Mouse (Mus musculus): ENCODE measurements at regions not wholly inside any gene's neighbourhood (a gene's known extent, or its start where the extent isn't known, plus 50 kb on each side); places are given as distances from the start of the nearest gene placed in this dataset.

- no peak overlapping the region for H3K4me3 ChIP-seq (replicated peaks in 1 of 3; ENCODE audit: low read depth in 2 of 3, low read length in 2 of 3, poor library complexity in 1 of 3)
- peaks cover 0 to 6% of the 10 kb centered on the region in 2 experiments; a peak in 2 of 4 replicates for H3K4me1 ChIP-seq (ENCODE audit: control insufficient read depth in 1 of 2, insufficient read depth in 2 of 2)
- in situ Hi-C loops (cut with MboI; ENCODE audit: low pct_ligation_motif_present, low pct_unique_long_range_greater_than_20kb, low sequenced_read_pairs) = no loop called here
- no peak overlapping the region for H3K9ac ChIP-seq (ENCODE audit: insufficient read depth, low read depth)
- no peaks in the 10 kb centered on the region for H3K79me2 ChIP-seq (replicated peaks; ENCODE audit: control insufficient read depth, extremely low read depth, insufficient read depth, poor library complexity, severe bottlenecking)
- H3K9me3 ChIP-seq (replicated peaks; ENCODE audit: low read length) = no peaks in the 10 kb centered on the region
- H3K4me2 ChIP-seq (ENCODE audit: insufficient read depth, low read depth, poor library complexity, severe bottlenecking) = no peak overlapping the region
- H3K27me3 ChIP-seq (replicated peaks) = no peaks in the 10 kb centered on the region
- TF ChIP-seq PAX5 (IDR thresholded peaks at IDR 0.05; ENCODE audit: low read length) (no peak), USF2 (conservative IDR thresholded peaks at IDR 0.05; ENCODE audit: low read depth, low read length) (no peak), ETS1 (conservative IDR thresholded peaks at IDR 0.05; ENCODE audit: low read depth, low read length) (no peak), BHLHE40 (IDR thresholded peaks at IDR 0.05; ENCODE audit: low read depth, low read length) (no peak), POLR2AphosphoS2 (IDR thresholded peaks at IDR 0.05; ENCODE audit: low read depth, low read length) (no peak), POLR2A (IDR thresholded peaks at IDR 0.05; ENCODE audit: low read depth, low read length) (no peak), ZMIZ1 (IDR thresholded peaks at IDR 0.05; ENCODE audit: low read depth, low read length) (no peak), RCOR1 (conservative IDR thresholded peaks at IDR 0.05; ENCODE audit: low read depth, low read length) (no peak), ZC3H11A (IDR thresholded peaks at IDR 0.05; ENCODE audit: low read depth, low read length) (no peak), HCFC1 (IDR thresholded peaks at IDR 0.05; ENCODE audit: low read depth, low read length) (no peak), NRF1 (IDR thresholded peaks at IDR 0.05; ENCODE audit: low read depth, low read length) (no peak), NELFE (IDR thresholded peaks at IDR 0.05; ENCODE audit: low read depth, low read length) (no peak), RAD21 (IDR thresholded peaks at IDR 0.05; ENCODE audit: low read depth, low read length) (no peak), CTCF (conservative IDR thresholded peaks at IDR 0.05 in 1 of 2, IDR thresholded peaks at IDR 0.05 in 1 of 2; ENCODE audit: low read depth in 2 of 2, low read length in 2 of 2) (no peak), SIN3A (IDR thresholded peaks at IDR 0.05; ENCODE audit: low read length) (no peak), MEF2A (IDR thresholded peaks at IDR 0.05; ENCODE audit: borderline replicate concordance, low read depth, low read length) (no peak), MAFK (IDR thresholded peaks at IDR 0.05; ENCODE audit: insufficient replicate concordance, low read length) (no peak), IRF4 (IDR thresholded peaks at IDR 0.05; ENCODE audit: low read depth, low read length) (no peak), JUND (conservative IDR thresholded peaks at IDR 0.05; ENCODE audit: low read depth, low read length) (no peak), EP300 (IDR thresholded peaks at IDR 0.05; ENCODE audit: low read length) (no peak)
- no peak for DNase-seq (ENCODE audit: extremely low read depth)
- dilution Hi-C loops (cut with MboI; ENCODE audit: extremely low pct_ligation_motif_present, extremely low pct_unique_long_range_greater_than_20kb, low sequenced_read_pairs) = no loop called here
- H3K36me3 ChIP-seq (replicated peaks in 1 of 2; ENCODE audit: control insufficient read depth in 1 of 2, insufficient read depth in 1 of 2, low read length in 1 of 2) = no peaks in the 10 kb centered on the region
- H3K27ac ChIP-seq (ENCODE audit: insufficient read depth, low read depth) = no peak overlapping the region
Measured at GRCm38 (mm10) chr11:64139483-64139882, 60.2 kb upstream of the Cox10 start.

DNA sequence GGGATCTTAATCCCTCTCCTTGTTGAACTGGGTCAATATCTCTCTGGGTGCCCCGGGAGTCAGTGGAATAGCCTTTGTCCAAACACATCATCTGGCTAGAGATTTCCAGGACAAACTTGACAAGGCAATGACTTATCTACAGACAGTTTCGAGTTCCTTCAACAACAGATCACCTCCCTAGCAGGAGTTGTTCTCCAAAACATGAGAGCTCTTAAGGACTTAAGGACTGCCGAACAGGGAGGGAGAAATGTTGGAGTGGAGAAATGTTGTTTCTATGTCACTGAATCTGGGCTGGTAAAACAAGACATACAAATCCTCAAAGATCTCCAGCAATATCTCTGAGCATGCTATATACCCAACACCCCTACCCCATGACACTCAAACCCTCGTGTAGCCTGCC lies 59.7 kb upstream of the Cox10 start:
- H3K27me3 ChIP-seq (replicated peaks) = no peaks in the 10 kb centered on the region
- no peak overlapping the region for H3K4me3 ChIP-seq (replicated peaks in 1 of 3; ENCODE audit: low read depth in 2 of 3, low read length in 2 of 3, poor library complexity in 1 of 3)
- no peak overlapping the region for H3K27ac ChIP-seq (ENCODE audit: insufficient read depth, low read depth)
- in situ Hi-C loops (cut with MboI; ENCODE audit: low pct_ligation_motif_present, low pct_unique_long_range_greater_than_20kb, low sequenced_read_pairs) = no loop called here
- dilution Hi-C loops (cut with MboI; ENCODE audit: extremely low pct_ligation_motif_present, extremely low pct_unique_long_range_greater_than_20kb, low sequenced_read_pairs) = no loop called here
- DNase-seq (ENCODE audit: extremely low read depth) = no peak
- H3K4me1 ChIP-seq (ENCODE audit: control insufficient read depth in 1 of 2, insufficient read depth in 2 of 2) = peaks cover 2 to 6% of the 10 kb centered on the region in 2 experiments; a peak in 3 of 4 replicates
- H3K4me2 ChIP-seq (ENCODE audit: insufficient read depth, low read depth, poor library complexity, severe bottlenecking) = no peak overlapping the region
- no peaks in the 10 kb centered on the region for H3K79me2 ChIP-seq (replicated peaks; ENCODE audit: control insufficient read depth, extremely low read depth, insufficient read depth, poor library complexity, severe bottlenecking)
- TF ChIP-seq GABPA (IDR thresholded peaks at IDR 0.05; ENCODE audit: insufficient replicate concordance, low read depth, low read length) = no peak
- no peak for TF ChIP-seq JUN (IDR thresholded peaks at IDR 0.05; ENCODE audit: insufficient read depth, low read depth, low read length)
- no peak for TF ChIP-seq TBP (conservative IDR thresholded peaks at IDR 0.05; ENCODE audit: low read depth, low read length)
- TF ChIP-seq POLR2AphosphoS2 (IDR thresholded peaks at IDR 0.05; ENCODE audit: low read depth, low read length) = no peak
- no peak for TF ChIP-seq UBTF (IDR thresholded peaks at IDR 0.05; ENCODE audit: low read depth, low read length)
- TF ChIP-seq ETS1 (conservative IDR thresholded peaks at IDR 0.05; ENCODE audit: low read depth, low read length) = no peak
- TF ChIP-seq USF2 (conservative IDR thresholded peaks at IDR 0.05; ENCODE audit: low read depth, low read length) = no peak
- no peak for TF ChIP-seq ZC3H11A (IDR thresholded peaks at IDR 0.05; ENCODE audit: low read depth, low read length)
- no peak for TF ChIP-seq ELF1 (IDR thresholded peaks at IDR 0.05; ENCODE audit: low read depth, low read length)
- TF ChIP-seq MAZ (IDR thresholded peaks at IDR 0.05; ENCODE audit: low read depth, low read length) = no peak
- TF ChIP-seq ZMIZ1 (IDR thresholded peaks at IDR 0.05; ENCODE audit: low read depth, low read length) = no peak
- no peaks in the 10 kb centered on the region for H3K9me3 ChIP-seq (replicated peaks; ENCODE audit: low read length)
- H3K36me3 ChIP-seq (replicated peaks in 1 of 2; ENCODE audit: control insufficient read depth in 1 of 2, insufficient read depth in 1 of 2, low read length in 1 of 2) = no peaks in the 10 kb centered on the region
- no peak overlapping the region for H3K9ac ChIP-seq (ENCODE audit: insufficient read depth, low read depth)

All from CH12.LX (cell line).